In genomic region chr6:54289774-54290500, GRCm38 (mm10) we compare ENCODE assay signal across 28 mouse cellular contexts. TPM values are rescaled to one million over a fixed set of nuclear protein-coding genes. Genes with fewer than 3 reads are reported as not detected.
DNase-seq lines count a peak whose midpoint lies in the region; ATAC-seq and TF ChIP-seq lines count a peak whose summit lies in the region.
"Had no signal": no experiment of that assay in that cellular context is flagged by ENCODE, and none has a peak within 500 bp of the region (broad histone marks: within the 10 kb centered on the region; RNA-seq: fewer than 3 reads in every experiment).

No protein-coding gene starts in this region.

- TF ChIP-seq EP300 in liver, embryonic 14.5 days (IDR thresholded peaks at IDR 0.05; ENCODE audit: low read depth), result no peak

- no peak overlapping the region for H3K27ac ChIP-seq in kidney, adult 2 months (ENCODE audit: insufficient read depth, low read depth, low read length)
- 0 out of 2 replicates have a peak overlapping the region, but pooled peaks have one; percentile 43 for H3K27ac ChIP-seq in intestine, embryonic 16.5 days (ENCODE audit: low read length)
- H3K27ac ChIP-seq in liver, embryonic 14.5 days, result no peak overlapping the region
- H3K27ac ChIP-seq: embryonic facial prominence, embryonic 12.5 days; forebrain, embryonic 10.5 days; forebrain, embryonic 15.5 days; gastrocnemius, adult 2 months; heart, embryonic 13.5 days; macrophage; stomach, embryonic 15.5 days had no signal

- H3K27me3 ChIP-seq in kidney, adult 2 months (replicated peaks; ENCODE audit: control insufficient read depth, insufficient read depth, low read length), result no peaks in the 10 kb centered on the region
- no peaks in the 10 kb centered on the region for H3K27me3 ChIP-seq in intestine, embryonic 16.5 days (replicated peaks; ENCODE audit: control insufficient read depth, insufficient read depth, low read length)
- H3K27me3 ChIP-seq in liver, embryonic 14.5 days (ENCODE audit: control insufficient read depth, insufficient read depth, low read length), result no peaks in the 10 kb centered on the region
- H3K27me3 ChIP-seq: embryonic facial prominence, embryonic 12.5 days; forebrain, embryonic 15.5 days; heart, embryonic 13.5 days; stomach, embryonic 15.5 days had no signal

- peak; percentile 48 for DNase-seq in kidney, adult 2 months
- DNase-seq in kidney, adult 9 months, result no peak
- DNase-seq in liver, embryonic 14.5 days (ENCODE audit: low read depth in 3 of 3, low spot score in 3 of 3), result peak; percentile 11 to 26 (median 24)
- peak; percentile 48 for DNase-seq in yolk sac, embryonic 10.5 days (ENCODE audit: low spot score)
- no peak for DNase-seq in layer of hippocampus, adult 18-20 months (ENCODE audit: low spot score in 2 of 2)
- DNase-seq in kidney, adult 11 months, result no peak
- DNase-seq in kidney, adult 18-20 months, result no peak
- DNase-seq: adrenal gland, postnatal 36 days; cerebellum, adult 9-10 months; cerebellum, postnatal 36 days; embryo, embryonic 11 days; gastrocnemius, adult 2 months; heart, postnatal 10 days; kidney, adult 8-10 months; kidney, postnatal 10 days; layer of hippocampus, adult 9-11 months; lung, adult 18-20 months; lung, postnatal 10 days; midbrain, embryonic 14.5 days had no signal

- no peak overlapping the region for H3K4me3 ChIP-seq in kidney, adult 2 months (ENCODE audit: insufficient read depth, low read depth, low read length)
- H3K4me3 ChIP-seq in intestine, embryonic 16.5 days (ENCODE audit: low read length), result no peak overlapping the region
- no peak overlapping the region for H3K4me3 ChIP-seq in liver, embryonic 14.5 days (ENCODE audit: insufficient read depth in 1 of 2, low read depth in 2 of 2, low read length in 2 of 2)
- H3K4me3 ChIP-seq: embryonic facial prominence, embryonic 12.5 days; forebrain, embryonic 10.5 days; forebrain, embryonic 15.5 days; gastrocnemius, adult 2 months; heart, embryonic 13.5 days; stomach, embryonic 15.5 days had no signal

- H3K4me2 ChIP-seq in intestine, embryonic 16.5 days (ENCODE audit: low read depth, low read length), result no peak overlapping the region
- H3K4me2 ChIP-seq in liver, embryonic 14.5 days (ENCODE audit: low read depth), result no peak overlapping the region
- H3K4me2 ChIP-seq: embryonic facial prominence, embryonic 12.5 days; forebrain, embryonic 15.5 days; heart, embryonic 13.5 days; stomach, embryonic 15.5 days had no signal

- ATAC-seq in intestine, embryonic 16.5 days, result peak; percentile 79
- peak; percentile 60 for ATAC-seq in liver, embryonic 14.5 days (ENCODE audit: insufficient read depth)
- ATAC-seq: forebrain, embryonic 15.5 days; hindbrain, embryonic 16.5 days had no signal

- TF ChIP-seq CTCF in kidney, adult 2 months (conservative IDR thresholded peaks at IDR 0.05; ENCODE audit: insufficient read depth, insufficient read length, low read depth, low read length), result no peak
- TF ChIP-seq CTCF in liver, embryonic 14.5 days (IDR thresholded peaks at IDR 0.05; ENCODE audit: low read depth), result no peak

- WGBS in kidney, adult 2 months, result 72% methylated on average over 10 of the region's 10 CpGs
- WGBS in intestine, embryonic 16.5 days, result 48% methylated on average over 10 of the region's 10 CpGs
- WGBS in liver, embryonic 14.5 days (ENCODE audit: insufficient replicate concordance), result 51% methylated on average over 10 of the region's 10 CpGs

- H3K36me3 ChIP-seq in kidney, adult 2 months (ENCODE audit: control insufficient read depth, insufficient read depth, low read length), result no peaks in the 10 kb centered on the region
- H3K36me3 ChIP-seq in intestine, embryonic 16.5 days (ENCODE audit: control insufficient read depth, insufficient read depth, low read length), result no peaks in the 10 kb centered on the region
- no peaks in the 10 kb centered on the region for H3K36me3 ChIP-seq in liver, embryonic 14.5 days (replicated peaks; ENCODE audit: control insufficient read depth, insufficient read depth, low read depth)
- H3K36me3 ChIP-seq: embryonic facial prominence, embryonic 12.5 days; forebrain, embryonic 10.5 days; stomach, embryonic 15.5 days had no signal

- H3K9me3 ChIP-seq in intestine, embryonic 16.5 days (ENCODE audit: control insufficient read depth, low read length), result no peaks in the 10 kb centered on the region
- no peaks in the 10 kb centered on the region for H3K9me3 ChIP-seq in liver, embryonic 14.5 days (ENCODE audit: control insufficient read depth, low read length)
- H3K9me3 ChIP-seq: embryonic facial prominence, embryonic 12.5 days; forebrain, embryonic 10.5 days; forebrain, embryonic 15.5 days; heart, embryonic 13.5 days; stomach, embryonic 15.5 days had no signal

- TF ChIP-seq POLR2A in kidney, adult 2 months (IDR thresholded peaks at IDR 0.05; ENCODE audit: low read depth, low read length), result no peak

- H3K9ac ChIP-seq in intestine, embryonic 16.5 days (ENCODE audit: low read depth, low read length), result no peak overlapping the region
- H3K9ac ChIP-seq in liver, embryonic 14.5 days (replicated peaks), result no peak overlapping the region
- H3K9ac ChIP-seq: embryonic facial prominence, embryonic 12.5 days; forebrain, embryonic 15.5 days; heart, embryonic 13.5 days; stomach, embryonic 15.5 days had no signal

- no peaks in the 10 kb centered on the region for H3K4me1 ChIP-seq in kidney, adult 2 months (ENCODE audit: control insufficient read depth, insufficient read depth, low read length)
- H3K4me1 ChIP-seq in intestine, embryonic 16.5 days (ENCODE audit: control insufficient read depth, insufficient read depth, low read length), result 0 out of 2 replicates have a peak, but pooled peaks cover 2% of the 10 kb centered on the region
- peaks cover 0 to 7% of the 10 kb centered on the region in 2 experiments; a peak in 2 of 4 replicates for H3K4me1 ChIP-seq in liver, embryonic 14.5 days (replicated peaks; ENCODE audit: control insufficient read depth in 2 of 2, insufficient read depth in 2 of 2, low read length in 1 of 2)
- H3K4me1 ChIP-seq: embryonic facial prominence, embryonic 12.5 days; forebrain, embryonic 10.5 days; forebrain, embryonic 15.5 days; stomach, embryonic 15.5 days had no signal

RNA-seq across cellular contexts. Expression of gene Prr15, which starts 35.7 kb away (rescaled TPM):
- 6.2 and 6.8 TPM in 2 replicates for polyA plus RNA-seq in kidney, adult 2 months (2012; rRNA removed)
- 11.3 and 17.0 TPM in 2 replicates for polyA plus RNA-seq in intestine, embryonic 16.5 days (2015; fragmentation: Nextera tagmentation; extraction: Ambion mirVana)
- polyA plus RNA-seq in liver, embryonic 14.5 days (2012; rRNA removed), result 0.33 and 0.39 TPM in 2 replicates
- 0.53 and 0.66 TPM in 2 replicates for polyA plus RNA-seq in liver, embryonic 14.5 days (2014; fragmentation: Nextera tagmentation; extraction: Ambion mirVana)
- total RNA-seq in layer of hippocampus, adult 18-20 months (2021), result 1 to 10 TPM in 1 of 2 experiments, under 1 TPM in 1; 0.74 to 1.0 TPM
- total RNA-seq: monocyte, adult 5-6 weeks had no signal

Comparison
In these comparisons a context has a peak if more than half of its experiments do, and no peak if none do; other contexts are left out.
1. DNase-seq: peak in kidney, adult 2 months (single experiment), liver, embryonic 14.5 days (3 of 3) and yolk sac, embryonic 10.5 days (single experiment); none in kidney, adult 9 months (single experiment), layer of hippocampus, adult 18-20 months (0 of 2), kidney, adult 11 months (single experiment) and kidney, adult 18-20 months (single experiment).